Mouse (Mus musculus): Measurements from ENCODE around the gene Ube2h.
A peak's percentile ranks its signal among the peaks of the same experiment; 100 is the strongest.
"Not testable (repeated sequence)": the region's sequence is repeated elsewhere in the genome, so short reads cannot be mapped to it uniquely, and the experiment has no call there.

Ube2h gene

DNA sequence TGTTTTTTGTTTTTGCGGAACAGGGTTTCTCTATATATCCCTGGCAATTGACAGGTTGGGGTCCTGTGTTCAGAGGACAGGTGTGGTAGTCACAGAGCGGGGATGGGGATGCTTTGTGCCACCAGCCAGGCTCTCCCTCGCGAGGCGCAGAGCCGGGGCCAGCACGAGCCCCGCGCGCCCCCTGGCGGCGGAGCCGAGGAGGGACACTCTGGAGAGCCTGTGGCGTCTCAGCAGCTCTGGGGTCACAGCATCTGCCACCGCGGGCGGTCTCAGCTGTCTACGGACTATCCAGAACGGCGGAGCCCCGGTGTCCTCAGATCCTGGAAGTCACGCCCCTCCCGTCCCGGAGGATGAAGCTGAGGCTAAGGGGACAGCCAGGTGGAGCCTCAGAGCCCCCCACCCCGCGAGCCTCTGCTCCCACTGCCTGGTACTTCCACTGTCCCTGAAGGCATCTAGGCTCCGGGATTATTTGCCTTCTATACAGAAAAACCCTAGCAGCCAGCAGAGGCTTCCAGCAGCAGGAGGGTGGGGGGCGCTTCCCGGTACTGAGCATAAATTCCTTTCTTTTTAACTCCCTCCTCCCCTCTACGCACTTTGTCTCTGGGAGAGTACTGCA, 98.6 kb downstream of the Ube2h start:
- peak; percentile 69 to 70 for DNase-seq (ENCODE audit: low read depth in 2 of 2, low spot score in 2 of 2)

DNA sequence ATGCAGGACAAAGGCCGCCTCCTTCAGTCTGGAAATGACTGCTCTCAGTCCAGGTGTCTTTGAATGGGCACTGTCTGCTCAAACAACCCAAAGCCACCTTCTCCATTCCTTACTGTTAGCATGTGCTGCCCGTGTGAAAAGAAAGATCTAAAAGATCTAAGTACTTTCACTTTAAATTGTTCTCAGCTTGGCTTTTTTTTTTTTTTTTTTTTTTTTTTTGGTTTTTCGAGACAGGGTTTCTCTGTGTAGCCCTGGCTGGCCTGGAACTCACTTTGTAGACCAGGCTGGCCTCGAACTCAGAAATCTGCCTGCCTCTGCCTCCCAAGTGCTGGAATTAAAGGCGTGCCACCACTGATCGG, 99.2 kb downstream of the Ube2h start:
- not testable (repeated sequence) for DNase-seq (ENCODE audit: low read depth in 2 of 2, low spot score in 2 of 2)

DNA sequence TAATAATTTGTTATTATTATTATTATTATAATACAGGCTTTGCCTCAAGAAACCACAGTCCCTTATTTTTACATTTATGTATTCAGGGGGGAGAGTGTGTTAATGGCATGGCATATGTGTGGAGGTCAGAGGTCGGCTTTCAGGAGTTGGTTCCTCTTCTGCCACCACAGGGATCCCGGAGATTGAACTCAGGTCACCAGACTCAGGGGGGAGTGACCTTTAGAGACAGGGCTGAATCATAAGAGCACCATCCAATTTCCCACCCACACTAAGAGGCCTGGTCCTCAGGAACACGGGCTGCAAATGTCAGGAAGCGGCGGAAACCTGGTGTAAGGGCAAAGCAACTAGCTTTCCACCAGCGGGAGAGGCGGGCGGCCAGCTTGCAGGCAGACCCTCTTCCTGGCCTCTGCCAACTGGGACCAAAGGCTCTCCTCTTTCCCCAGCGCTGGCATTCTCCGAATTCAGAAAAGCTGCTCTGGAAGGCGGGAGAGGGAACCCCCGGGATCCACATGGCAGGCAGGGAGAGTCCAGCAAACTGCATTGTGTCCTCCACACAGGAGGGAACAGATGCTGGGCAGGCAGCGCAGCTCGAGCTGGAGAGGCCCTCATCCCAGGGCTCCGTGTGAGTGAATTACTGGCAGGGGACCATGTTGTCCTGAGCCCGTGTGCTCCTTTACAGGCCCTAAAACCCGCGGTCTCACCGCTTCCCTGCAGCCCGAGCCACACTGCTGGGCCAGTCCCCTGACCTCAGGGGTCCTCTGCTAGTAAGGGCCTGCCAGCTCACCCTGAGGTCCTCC, 99.8 kb downstream of the Ube2h start:
- DNase-seq (ENCODE audit: low read depth in 2 of 2, low spot score in 2 of 2), result no peak

DNA sequence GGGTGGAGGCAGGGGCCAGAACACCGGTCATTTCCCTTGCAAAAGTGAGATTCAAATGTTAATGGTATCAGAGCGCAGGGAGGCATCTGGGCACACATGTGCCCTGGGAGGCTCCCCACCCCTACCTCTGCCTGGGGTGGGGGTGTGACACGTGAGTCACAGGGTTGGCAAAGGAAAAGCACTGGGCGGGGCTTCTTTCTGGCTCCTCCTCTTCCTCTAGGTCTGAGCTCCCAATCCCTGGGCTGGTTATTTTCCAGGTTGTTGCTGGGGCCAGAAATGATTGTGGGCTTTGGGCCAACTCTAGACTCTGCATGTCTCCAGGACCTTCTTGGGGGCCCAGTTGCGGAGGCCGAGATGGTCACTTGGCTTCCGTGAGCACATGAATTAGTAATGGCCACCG, 108.2 kb downstream of the Ube2h start:
- DNase-seq (ENCODE audit: low read depth in 2 of 2, low spot score in 2 of 2), result no peak

DNA sequence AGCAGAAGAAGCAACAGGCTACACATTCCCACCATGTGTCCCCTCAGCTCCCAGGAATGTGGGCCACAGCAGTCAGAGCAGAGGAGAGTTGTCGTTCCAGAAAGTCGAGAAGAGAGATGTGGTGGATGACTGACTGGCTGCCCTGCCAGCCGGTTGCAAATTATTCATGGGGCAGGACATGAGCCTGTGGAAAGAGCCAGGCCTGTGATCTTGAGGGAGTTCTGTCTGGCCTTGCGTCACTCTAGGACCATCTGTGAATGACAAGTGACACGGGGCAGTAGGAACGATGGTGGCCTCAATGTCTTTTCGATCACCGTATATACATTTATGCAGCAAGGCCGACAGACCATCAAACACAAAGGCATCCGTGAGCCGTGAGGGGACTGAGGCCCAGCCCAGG, 108.7 kb downstream of the Ube2h start:
- no peak for DNase-seq (ENCODE audit: low read depth in 2 of 2, low spot score in 2 of 2)

DNA sequence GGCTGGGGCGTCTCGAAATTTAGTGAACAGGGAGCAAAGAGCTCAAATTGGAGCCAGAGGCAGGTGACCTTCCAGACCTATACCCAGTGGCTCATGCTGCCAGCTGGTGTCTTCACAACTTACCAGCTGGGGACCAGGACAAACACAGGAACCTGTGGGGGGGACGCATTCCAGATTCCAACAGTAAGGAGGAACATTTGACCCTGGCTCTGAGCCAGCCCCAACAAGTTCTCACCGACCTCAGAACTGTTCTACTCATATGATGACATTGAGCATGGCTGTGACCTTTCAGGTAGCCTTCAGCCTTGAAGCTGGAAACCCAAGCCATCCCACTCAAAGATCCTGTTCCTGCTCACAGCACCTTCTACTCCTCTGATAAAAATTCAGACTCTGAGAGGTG, 120.7 kb downstream of the Ube2h start:
- no peak for DNase-seq (ENCODE audit: low read depth in 2 of 2, low spot score in 2 of 2)

DNA sequence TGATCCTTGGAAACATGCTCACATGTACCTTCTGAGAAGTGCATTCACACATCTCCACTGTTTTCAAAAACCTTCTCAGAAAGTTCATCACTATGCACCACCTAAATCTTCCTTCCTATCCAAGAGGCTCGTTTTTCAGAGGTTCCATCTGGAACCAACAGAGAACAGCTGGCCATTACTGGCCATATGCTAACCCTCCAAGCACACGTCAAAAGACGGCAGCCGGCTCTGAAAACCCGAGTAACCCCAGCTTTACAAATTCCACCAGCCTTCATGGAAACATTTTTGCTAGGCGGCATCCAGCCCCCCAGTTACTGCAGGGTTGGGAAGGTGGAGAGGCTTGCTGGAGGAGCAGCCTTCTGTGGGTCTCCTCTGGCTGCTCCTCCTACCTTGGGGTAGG, 122.3 kb downstream of the Ube2h start:
- no peak for DNase-seq (ENCODE audit: low read depth in 2 of 2, low spot score in 2 of 2)

DNA sequence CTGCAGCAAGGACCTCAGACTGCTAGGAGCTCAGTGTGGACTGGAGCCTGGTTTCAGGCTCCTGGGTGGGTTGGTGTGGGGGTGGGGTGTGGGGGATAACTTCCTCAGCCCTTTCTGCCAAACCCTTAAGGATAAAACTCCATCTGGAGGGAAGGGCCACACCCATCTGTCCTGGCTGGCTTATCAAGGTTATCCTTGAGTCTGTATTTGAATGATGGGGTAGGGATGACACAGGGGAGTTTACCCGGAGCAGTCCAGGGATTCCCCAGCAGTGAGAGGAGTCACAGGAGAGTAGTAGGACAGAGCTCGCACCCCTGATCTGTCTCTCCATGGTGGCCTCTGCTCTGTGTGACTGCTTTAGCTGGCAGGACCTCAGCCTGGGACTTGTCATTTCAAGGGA, 124.0 kb downstream of the Ube2h start:
- no peak for DNase-seq (ENCODE audit: low read depth in 2 of 2, low spot score in 2 of 2)

DNA sequence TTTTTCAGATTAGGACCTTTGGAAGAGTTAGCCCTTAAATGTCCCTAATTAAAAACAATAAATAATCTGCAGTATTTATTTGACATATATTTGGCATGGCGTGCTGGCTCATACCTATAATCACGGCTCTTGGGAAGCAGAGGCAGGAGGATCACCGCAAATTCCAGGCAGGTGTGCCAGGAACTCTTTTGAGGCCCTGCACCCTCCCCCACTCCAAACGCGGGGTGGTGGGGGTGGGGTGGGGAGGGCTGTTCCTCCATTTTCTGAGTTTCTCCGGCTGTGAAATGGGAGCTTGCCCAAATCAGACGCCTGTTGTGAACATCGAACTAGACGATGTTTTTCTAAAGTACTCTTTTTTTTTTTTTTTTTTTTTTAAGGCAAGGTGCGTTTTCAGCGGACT, 125.3 kb downstream of the Ube2h start:
- no peak for DNase-seq (ENCODE audit: low read depth in 2 of 2, low spot score in 2 of 2)

DNA sequence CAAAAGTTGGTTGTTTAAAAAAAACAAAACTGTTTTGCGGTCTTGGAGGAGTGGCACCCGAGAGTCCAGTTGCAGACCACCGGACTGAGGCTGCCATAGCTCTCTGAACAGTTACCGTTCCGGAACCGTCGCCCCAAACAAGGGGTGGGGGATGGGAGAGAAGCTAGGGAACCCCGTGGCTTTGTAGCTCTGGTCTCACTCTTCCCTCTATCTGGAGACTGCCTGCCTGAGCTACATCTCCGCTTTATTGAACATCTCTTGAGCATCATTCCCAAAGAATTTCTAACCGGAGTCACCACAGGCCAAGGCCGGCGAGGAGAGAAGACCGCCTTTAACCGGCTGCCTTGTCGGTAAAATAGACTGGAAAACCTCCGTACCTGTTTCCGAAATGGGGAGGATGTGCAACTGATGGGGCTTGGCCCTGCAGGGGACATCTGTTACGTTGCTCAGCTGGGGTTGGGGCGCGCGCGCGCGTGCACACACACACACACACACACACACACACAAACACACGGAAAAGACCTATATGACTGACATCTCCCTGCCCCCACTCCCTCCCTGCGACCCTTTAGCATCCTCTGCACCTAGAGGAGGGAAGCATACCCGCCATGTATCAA, 126.2 kb downstream of the Ube2h start:
- no peak for DNase-seq (ENCODE audit: low read depth in 2 of 2, low spot score in 2 of 2)

DNA sequence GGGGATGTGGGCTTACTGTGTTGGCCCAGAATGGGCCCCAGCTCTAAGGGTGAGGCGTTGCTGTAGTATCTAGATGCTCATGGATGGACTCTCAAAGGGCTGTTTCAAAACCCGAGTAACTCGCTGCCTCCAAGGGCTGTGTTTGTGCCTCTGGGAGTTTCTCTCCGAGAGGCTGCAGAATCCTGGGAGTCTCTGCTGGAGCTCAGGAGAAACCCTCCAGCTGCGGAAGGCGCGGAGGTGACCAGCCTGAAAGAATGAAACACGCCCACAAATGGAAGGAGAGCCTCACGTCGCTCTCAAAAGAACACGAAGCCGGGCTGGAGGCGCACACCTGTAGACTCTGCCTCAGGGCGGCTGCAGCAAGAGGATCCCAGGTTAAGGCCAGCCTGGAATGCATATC, 127.0 kb downstream of the Ube2h start:
- no peak for DNase-seq (ENCODE audit: low read depth in 2 of 2, low spot score in 2 of 2)

DNA sequence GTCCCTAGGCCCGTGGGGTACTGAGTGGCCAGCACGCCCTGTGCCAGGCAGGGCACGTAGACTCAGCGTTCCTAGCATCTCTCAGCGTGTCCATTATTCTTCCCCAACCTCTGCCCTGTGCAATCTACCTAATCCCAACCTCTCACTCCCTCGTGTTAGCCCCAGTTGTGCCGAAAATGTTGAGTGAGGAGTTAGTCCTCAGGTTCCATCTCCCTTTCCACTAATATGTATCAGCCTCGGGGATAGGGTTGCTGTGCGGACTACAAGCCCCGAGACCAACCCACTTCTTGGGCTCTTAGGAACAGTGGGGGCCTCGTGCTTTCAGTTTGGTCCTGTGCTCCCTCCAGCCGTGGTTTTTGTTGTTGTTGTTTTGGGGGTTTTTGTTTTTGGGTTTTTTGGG, 127.8 kb downstream of the Ube2h start:
- no peak for DNase-seq (ENCODE audit: low read depth in 2 of 2, low spot score in 2 of 2)

DNA sequence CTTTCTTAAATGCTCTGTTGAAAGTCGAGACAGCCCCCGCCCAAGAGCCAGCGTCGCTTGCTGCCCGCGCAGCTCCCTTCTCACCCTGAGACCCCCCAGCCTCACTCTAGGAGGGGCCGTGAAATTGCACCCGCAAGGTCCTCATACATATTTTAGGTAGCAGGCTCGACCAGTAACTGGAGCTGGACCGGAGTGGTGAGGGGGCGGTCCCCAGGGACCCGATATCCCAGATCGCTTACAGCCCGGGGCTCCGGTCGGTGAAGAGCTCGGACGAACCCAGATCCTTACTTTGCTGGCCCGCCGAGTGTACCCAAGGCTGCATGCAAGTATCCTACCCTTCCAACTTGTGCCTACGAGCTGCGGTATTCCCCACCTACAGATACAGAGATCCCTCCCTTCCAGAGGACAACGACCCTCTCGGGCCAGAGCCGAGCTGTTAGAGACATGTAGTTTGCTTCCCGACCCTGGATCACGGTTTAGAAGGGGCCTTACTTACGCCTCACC, 128.4 kb downstream of the Ube2h start:
- DNase-seq (ENCODE audit: low read depth in 2 of 2, low spot score in 2 of 2), result no peak

DNA sequence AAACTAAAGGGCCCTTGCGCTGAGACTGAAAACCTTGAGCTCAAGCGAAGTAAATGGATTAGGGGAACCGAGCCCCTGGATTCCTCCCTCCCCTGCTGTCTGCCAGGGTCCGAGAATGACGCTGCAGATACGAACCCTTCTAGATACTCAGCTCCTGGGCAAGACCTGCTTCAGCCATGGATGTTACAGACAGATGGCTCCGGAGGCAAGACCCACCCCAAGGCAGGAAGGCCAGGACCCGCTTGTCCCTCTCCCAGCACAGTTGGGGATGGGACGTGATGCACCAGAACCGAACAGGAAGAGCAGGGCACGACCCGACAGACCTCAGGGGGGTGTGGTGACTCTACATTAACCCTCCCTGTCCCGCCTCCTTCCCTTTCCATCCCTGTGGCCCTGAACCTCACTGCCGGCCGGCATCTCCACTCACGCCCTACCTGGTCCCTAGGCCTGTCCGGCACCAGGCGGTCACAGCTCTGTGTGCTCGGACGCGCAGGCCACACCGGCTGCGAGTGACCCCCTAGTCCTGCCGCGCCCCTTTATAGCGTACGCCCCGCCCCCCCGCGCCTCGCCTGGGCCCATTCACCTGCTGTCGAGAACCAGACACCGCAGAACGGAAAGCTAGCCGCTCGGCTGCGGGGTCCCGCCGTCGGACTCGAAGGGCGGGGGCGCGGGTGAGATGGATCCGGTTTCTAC, 129.0 kb downstream of the Ube2h start:
- DNase-seq (ENCODE audit: low read depth in 2 of 2, low spot score in 2 of 2), result no peak

DNA sequence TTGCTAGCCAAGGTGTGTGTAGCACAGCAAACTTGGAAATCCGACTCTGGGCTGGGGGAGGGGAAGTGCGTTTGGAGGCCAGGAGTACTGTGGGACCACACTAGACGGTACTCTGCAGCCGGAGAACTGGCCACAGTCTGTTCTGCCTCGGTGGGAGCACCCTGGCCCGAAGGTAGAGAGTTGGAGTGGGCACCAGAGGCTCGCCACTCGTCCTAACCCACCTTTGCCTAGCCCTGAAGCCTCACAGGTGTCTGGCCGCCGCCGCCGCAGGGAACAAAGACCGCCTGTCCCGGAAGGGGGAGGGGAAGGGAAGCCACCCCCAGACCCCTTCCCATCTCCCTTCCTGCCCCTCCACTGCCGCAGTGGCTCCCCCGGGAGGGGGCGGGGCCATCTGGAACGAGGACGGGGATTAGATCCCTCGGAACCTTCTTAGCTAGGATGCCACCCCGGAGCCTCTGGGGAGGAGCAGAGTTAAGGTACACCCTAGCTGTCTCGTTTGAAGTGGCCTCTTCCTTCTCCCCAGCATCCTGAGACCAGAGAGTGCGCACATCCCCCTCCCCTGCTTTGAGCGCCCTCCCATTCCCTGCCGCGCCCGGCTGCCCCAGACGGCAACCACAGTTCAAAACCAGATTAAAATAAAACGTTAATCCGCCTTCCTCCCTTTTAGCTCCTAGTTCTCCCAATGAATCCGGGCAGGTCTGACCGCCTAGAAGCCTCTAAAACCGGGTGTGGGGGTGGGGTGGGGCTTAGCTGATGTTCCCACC, 129.7 kb downstream of the Ube2h start:
- DNase-seq (ENCODE audit: low read depth in 2 of 2, low spot score in 2 of 2), result no peak

DNA sequence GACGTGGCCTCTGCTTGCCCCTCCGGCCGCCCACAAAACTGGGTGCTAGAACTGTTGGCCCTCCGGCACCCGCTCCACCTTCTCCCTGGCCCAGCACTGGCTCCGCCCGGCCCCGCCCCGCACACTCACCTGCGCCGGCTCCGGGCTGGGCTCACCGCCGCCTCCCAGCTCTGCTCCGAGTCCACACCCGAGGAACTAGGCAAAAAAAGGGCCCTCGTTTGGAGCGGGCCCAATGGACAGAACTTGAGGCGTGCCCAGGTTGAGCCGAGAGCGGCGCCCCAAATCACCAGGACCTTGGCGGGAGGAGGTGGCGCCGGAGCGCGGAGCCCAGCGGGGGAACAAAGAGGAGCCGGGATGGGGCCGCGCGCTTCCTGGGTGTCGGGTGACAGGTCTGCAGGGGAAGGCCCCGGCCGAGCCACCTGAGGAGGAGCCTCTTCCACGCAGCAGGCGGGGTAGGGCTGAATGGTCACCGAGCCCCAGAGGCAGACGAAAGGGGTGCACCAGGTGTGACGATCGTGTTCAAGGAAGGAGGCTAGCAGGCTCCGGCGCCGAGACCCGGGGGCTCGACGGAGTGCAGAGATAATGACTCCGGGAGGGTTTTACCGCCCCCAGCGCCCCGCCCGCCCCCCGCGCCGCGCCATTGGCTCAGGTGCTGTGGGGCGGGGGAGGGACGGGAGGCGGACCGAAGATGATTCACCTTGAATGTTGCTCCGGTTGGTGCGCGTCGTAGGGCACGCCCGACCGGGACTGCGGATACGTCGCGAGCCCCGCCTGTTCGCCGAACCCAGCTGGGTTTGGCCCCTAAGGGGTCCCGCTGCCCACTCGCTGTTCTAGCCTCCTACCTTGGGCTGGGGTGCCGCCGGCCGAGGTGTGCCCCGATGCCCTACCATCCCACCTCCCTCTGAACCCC, 130.5 kb downstream of the Ube2h start:
- DNase-seq (ENCODE audit: low read depth in 2 of 2, low spot score in 2 of 2), result peak in 1 of 2 experiments; percentile 43

DNA sequence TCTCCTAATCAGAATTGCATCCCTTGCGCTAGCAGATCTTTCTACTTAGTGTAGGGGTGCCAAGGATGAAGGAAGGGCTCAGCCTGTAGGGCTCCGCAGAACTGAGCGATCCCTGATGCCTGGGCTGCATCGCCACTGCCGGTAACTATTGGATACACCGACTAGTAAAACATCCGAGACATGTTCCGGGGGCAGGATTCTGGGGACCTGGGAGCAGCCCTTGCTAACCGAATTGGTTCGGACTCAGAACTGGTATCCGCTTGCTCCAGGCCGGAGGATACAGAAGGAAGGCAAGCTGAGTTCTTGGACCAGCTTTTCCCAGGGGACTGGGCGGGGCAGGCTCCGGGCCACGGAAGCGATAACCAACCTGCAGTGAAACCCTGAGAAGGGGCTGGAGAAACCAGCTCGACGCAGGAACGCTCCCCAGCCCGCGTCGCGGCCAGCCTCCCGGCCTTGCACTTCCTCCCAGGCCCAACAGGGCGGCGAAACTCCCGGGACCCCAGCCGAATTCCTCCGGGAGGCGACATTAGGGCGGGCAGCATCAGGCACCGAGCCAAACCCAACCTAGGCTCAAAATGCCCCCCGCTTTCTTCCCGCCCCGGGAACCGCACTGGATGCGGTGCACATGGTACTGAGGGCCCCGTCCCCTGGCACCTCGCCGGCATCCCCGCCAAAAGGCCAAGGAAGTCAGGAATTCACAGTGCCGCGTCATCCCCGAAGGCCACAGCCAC, 131.4 kb downstream of the Ube2h start:
- no peak for DNase-seq (ENCODE audit: low read depth in 2 of 2, low spot score in 2 of 2)

DNA sequence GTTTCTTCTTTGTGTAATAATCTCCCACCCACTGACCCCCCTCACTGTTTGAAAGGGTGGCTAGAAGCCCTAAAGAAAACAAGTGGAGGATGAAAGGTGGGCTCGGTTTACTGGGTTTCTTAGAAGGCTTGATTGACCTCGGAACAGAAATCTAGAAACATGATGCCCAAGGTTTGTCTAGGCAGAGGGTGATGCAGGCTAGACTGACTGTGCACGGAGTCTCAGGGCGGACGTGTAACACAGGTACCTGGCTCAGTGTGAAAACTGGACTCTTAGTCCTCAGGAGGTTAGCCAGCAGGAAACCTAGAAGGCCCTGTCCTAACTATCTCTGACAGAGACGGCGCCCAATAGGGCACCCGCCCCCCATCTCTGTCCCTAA, 131.9 kb downstream of the Ube2h start:
- no peak for DNase-seq (ENCODE audit: low read depth in 2 of 2, low spot score in 2 of 2)

DNA sequence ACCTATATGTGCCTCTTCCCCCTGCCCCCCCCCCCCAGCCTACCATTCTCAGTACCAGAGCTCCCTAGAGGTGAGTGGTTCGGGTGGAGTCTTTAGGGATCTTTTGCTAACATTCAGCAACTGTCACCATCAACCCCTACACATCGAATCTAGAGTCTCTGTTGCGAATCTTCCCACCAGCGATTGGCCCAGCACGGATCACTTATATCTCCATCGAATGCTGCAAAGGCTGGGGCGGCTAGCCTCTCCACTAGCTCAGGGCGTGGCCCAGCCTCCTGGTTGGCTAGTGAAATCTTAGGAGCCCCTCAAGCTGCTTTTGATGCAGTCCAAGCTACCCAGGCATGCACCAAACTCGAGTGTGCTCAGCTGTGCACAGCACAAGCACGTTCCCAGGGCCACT, 132.4 kb downstream of the Ube2h start:
- DNase-seq (ENCODE audit: low read depth in 2 of 2, low spot score in 2 of 2), result no peak
